Mouse (Mus musculus): ENCODE data around the gene Dusp27. TPM values are rescaled to one million over a fixed set of nuclear protein-coding genes. Genes with fewer than 3 reads are reported as not detected.

Dusp27 gene
- total and polyA plus RNA-seq, 2 experiments from 2014 or later, result 0.59 to 1.2 TPM

GRCm38 (mm10) chr1:166104858-166105257, 22.9 kb downstream of the Dusp27 start:
- Histone ChIP-seq H3K9ac (replicated peaks; ENCODE audit: low read length, poor library complexity, severe bottlenecking) (no peak overlapping the region), H3K9me3 (ENCODE audit: low read length) (no peaks in the 10 kb centered on the region), H3K27ac (ENCODE audit: low read depth, low read length) (no peak overlapping the region), H3K36me3 (ENCODE audit: insufficient read depth, low read length) (no peaks in the 10 kb centered on the region), H3K4me1 (ENCODE audit: insufficient read depth, low read length) (no peaks in the 10 kb centered on the region), H3K27me3 (ENCODE audit: insufficient read depth, low read length) (no peaks in the 10 kb centered on the region), H3K4me2 (ENCODE audit: low read depth, low read length, poor library complexity, severe bottlenecking) (no peak overlapping the region), H3K4me3 (ENCODE audit: low read depth, low read length) (no peak overlapping the region)
- no peak for DNase-seq (ENCODE audit: low spot score)
- WGBS, result 91% methylated on average over 3 of the region's 3 CpGs
- no peak for ATAC-seq (ENCODE audit: low FRiP score)
- TF ChIP-seq CTCF (IDR thresholded peaks at IDR 0.05), result no peak

- Histone ChIP-seq H3K36me3 (ENCODE audit: insufficient read depth, low read length) (no peaks in the 10 kb centered on the region), H3K9ac (replicated peaks; ENCODE audit: low read length, poor library complexity, severe bottlenecking) (no peak overlapping the region), H3K9me3 (ENCODE audit: low read length) (no peaks in the 10 kb centered on the region), H3K4me1 (ENCODE audit: insufficient read depth, low read length) (no peaks in the 10 kb centered on the region), H3K4me2 (ENCODE audit: low read depth, low read length, poor library complexity, severe bottlenecking) (no peak overlapping the region), H3K27me3 (ENCODE audit: insufficient read depth, low read length) (no peaks in the 10 kb centered on the region), H3K27ac (ENCODE audit: low read depth, low read length) (no peak overlapping the region), H3K4me3 (ENCODE audit: low read depth, low read length) (no peak overlapping the region)
- peak; percentile 11 for DNase-seq (ENCODE audit: low spot score)
- no peak for ATAC-seq (ENCODE audit: low FRiP score)
- WGBS, result 66% methylated on average over 11 of the region's 11 CpGs
- TF ChIP-seq CTCF (IDR thresholded peaks at IDR 0.05), result peak; percentile 56
Observed at GRCm38 (mm10) chr1:166102920-166103608, 24.7 kb downstream of the Dusp27 start.

- Histone ChIP-seq H3K9me3 (ENCODE audit: low read length) (no peaks in the 10 kb centered on the region), H3K27me3 (ENCODE audit: insufficient read depth, low read length) (no peaks in the 10 kb centered on the region), H3K9ac (replicated peaks; ENCODE audit: low read length, poor library complexity, severe bottlenecking) (no peak overlapping the region), H3K4me2 (ENCODE audit: low read depth, low read length, poor library complexity, severe bottlenecking) (no peak overlapping the region), H3K4me3 (ENCODE audit: low read depth, low read length) (no peak overlapping the region), H3K4me1 (ENCODE audit: insufficient read depth, low read length) (no peaks in the 10 kb centered on the region), H3K27ac (ENCODE audit: low read depth, low read length) (no peak overlapping the region), H3K36me3 (ENCODE audit: insufficient read depth, low read length) (no peaks in the 10 kb centered on the region)
- TF ChIP-seq CTCF (IDR thresholded peaks at IDR 0.05), result no peak
- no peak for ATAC-seq (ENCODE audit: low FRiP score)
- 97% methylated on average over 2 of the region's 2 CpGs for WGBS
- DNase-seq (ENCODE audit: low spot score), result no peak
Observed at GRCm38 (mm10) chr1:166098120-166098519, 29.6 kb downstream of the Dusp27 start.

- H3K27ac ChIP-seq (ENCODE audit: low read depth, low read length), result no peak overlapping the region
- no peak overlapping the region for H3K9ac ChIP-seq (replicated peaks; ENCODE audit: low read length, poor library complexity, severe bottlenecking)
- no peaks in the 10 kb centered on the region for H3K36me3 ChIP-seq (ENCODE audit: insufficient read depth, low read length)
- TF ChIP-seq CTCF (IDR thresholded peaks at IDR 0.05), result no peak
- no peak overlapping the region for H3K4me2 ChIP-seq (ENCODE audit: low read depth, low read length, poor library complexity, severe bottlenecking)
- ATAC-seq (ENCODE audit: low FRiP score) (no peak), DNase-seq (ENCODE audit: low spot score) (no peak)
- H3K9me3 ChIP-seq (ENCODE audit: low read length), result no peaks in the 10 kb centered on the region
- no peaks in the 10 kb centered on the region for H3K4me1 ChIP-seq (ENCODE audit: insufficient read depth, low read length)
- H3K27me3 ChIP-seq (ENCODE audit: insufficient read depth, low read length), result no peaks in the 10 kb centered on the region
- no peak overlapping the region for H3K4me3 ChIP-seq (ENCODE audit: low read depth, low read length)
- WGBS, result 89% methylated on average over 3 of the region's 3 CpGs
Observed at GRCm38 (mm10) chr1:166094462-166094861, 33.3 kb downstream of the Dusp27 start.

- no peak overlapping the region for H3K4me3 ChIP-seq (ENCODE audit: low read depth, low read length)
- no peaks in the 10 kb centered on the region for H3K9me3 ChIP-seq (ENCODE audit: low read length)
- H3K27me3 ChIP-seq (ENCODE audit: insufficient read depth, low read length), result no peaks in the 10 kb centered on the region
- H3K4me2 ChIP-seq (ENCODE audit: low read depth, low read length, poor library complexity, severe bottlenecking), result no peak overlapping the region
- no peaks in the 10 kb centered on the region for H3K36me3 ChIP-seq (ENCODE audit: insufficient read depth, low read length)
- 0 out of 2 replicates have a peak, but pooled peaks cover 3% of the 10 kb centered on the region for H3K4me1 ChIP-seq (ENCODE audit: insufficient read depth, low read length)
- 94% methylated on average over 2 of the region's 2 CpGs for WGBS
- no peak overlapping the region for H3K27ac ChIP-seq (ENCODE audit: low read depth, low read length)
- no peak for ATAC-seq (ENCODE audit: low FRiP score)
- TF ChIP-seq CTCF (IDR thresholded peaks at IDR 0.05), result no peak
- no peak overlapping the region for H3K9ac ChIP-seq (replicated peaks; ENCODE audit: low read length, poor library complexity, severe bottlenecking)
- no peak for DNase-seq (ENCODE audit: low spot score)
Observed at GRCm38 (mm10) chr1:166090306-166090705, 37.4 kb downstream of the Dusp27 start.

- H3K36me3 ChIP-seq (ENCODE audit: insufficient read depth, low read length), result no peaks in the 10 kb centered on the region
- peak; percentile 14 for DNase-seq (ENCODE audit: low spot score)
- H3K27me3 ChIP-seq (ENCODE audit: insufficient read depth, low read length), result no peaks in the 10 kb centered on the region
- WGBS, result 56% methylated on average over 4 of the region's 4 CpGs
- no peak overlapping the region for H3K9ac ChIP-seq (replicated peaks; ENCODE audit: low read length, poor library complexity, severe bottlenecking)
- ATAC-seq (ENCODE audit: low FRiP score), result no peak
- no peak overlapping the region for H3K4me2 ChIP-seq (ENCODE audit: low read depth, low read length, poor library complexity, severe bottlenecking)
- no peak overlapping the region for H3K27ac ChIP-seq (ENCODE audit: low read depth, low read length)
- H3K4me3 ChIP-seq (ENCODE audit: low read depth, low read length), result no peak overlapping the region
- 0 out of 2 replicates have a peak, but pooled peaks cover 3% of the 10 kb centered on the region for H3K4me1 ChIP-seq (ENCODE audit: insufficient read depth, low read length)
- TF ChIP-seq CTCF (IDR thresholded peaks at IDR 0.05), result no peak
- H3K9me3 ChIP-seq (ENCODE audit: low read length), result no peaks in the 10 kb centered on the region
Observed at GRCm38 (mm10) chr1:166089739-166090138, 38.0 kb downstream of the Dusp27 start.

Measured in midbrain, postnatal 0 days (tissue).